Mouse (Mus musculus) kidney, embryonic 14.5 days (tissue): Measurements from ENCODE around the gene Hnrnpa3. TPM values are rescaled to one million over a fixed set of nuclear protein-coding genes. Genes with fewer than 3 reads are reported as not detected.
"Not testable (repeated sequence)": the region's sequence is repeated elsewhere in the genome, so short reads cannot be mapped to it uniquely, and the experiment has no call there.

Experiments used
- ATAC-seq: fragments of 200-750 bp; cut with Nextera tagmentation; 2 replicates; pipeline ENCODE4 v1.8.0; 2017; ENCODE audit warnings: moderate number of reproducible peaks, mild to moderate bottlenecking, moderate TSS enrichment, moderate library complexity; ENCODE audit not compliant: low FRiP score, low TSS enrichment
- H3K27ac ChIP-seq: fragments of 300-500 bp; sonication (generic); 2 replicates; pipeline ENCODE4 v1.5.1; 2014; ENCODE audit warnings: low read depth, mild to moderate bottlenecking, low read length, moderate library complexity, mixed read lengths
- H3K27me3 ChIP-seq: fragments of 300-500 bp; sonication (generic); 2 replicates; pipeline ENCODE4 v1.6.1; 2014; ENCODE audit warnings: mild to moderate bottlenecking, low read length; ENCODE audit not compliant: control insufficient read depth, insufficient read depth
- H3K36me3 ChIP-seq: fragments of 300-500 bp; sonication (generic); 2 replicates; pipeline ENCODE4 v1.6.1; 2014; ENCODE audit warnings: low read length, mixed read lengths; ENCODE audit not compliant: control insufficient read depth, insufficient read depth
- H3K4me1 ChIP-seq: fragments of 300-500 bp; sonication (generic); 2 replicates; pipeline ENCODE4 v1.6.1; 2014; ENCODE audit warnings: low read length, mixed read lengths; ENCODE audit not compliant: control insufficient read depth, insufficient read depth
- H3K4me2 ChIP-seq: fragments of 300-500 bp; sonication (generic); replicated peaks from 2 replicates; pipeline ENCODE4 v1.6.1; 2014; ENCODE audit warnings: low read depth, mild to moderate bottlenecking, low read length
- H3K4me3 ChIP-seq: fragments of 300-500 bp; sonication (generic); 2 replicates; pipeline ENCODE4 v1.5.1; 2014; ENCODE audit warnings: mild to moderate bottlenecking, low read length
- H3K9ac ChIP-seq: fragments of 300-500 bp; sonication (generic); 2 replicates; pipeline ENCODE4 v1.6.1; 2014; ENCODE audit warnings: low read depth, mild to moderate bottlenecking, low read length, moderate library complexity
- H3K9me3 ChIP-seq: fragments of 300-500 bp; sonication (generic); 2 replicates; pipeline ENCODE4 v1.6.1; 2016; ENCODE audit warnings: low read length; ENCODE audit not compliant: control insufficient read depth
- WGBS: fragments of 180-500 bp; shearing (Covaris S2); extraction: QIAGEN DNeasy Blood & Tissue Kit; methylation state at CpG from one replicate; pipeline ENCODE4 v1.1.7; 2014; 5-methylcytosine and 5-hydroxymethylcytosine counted together
- polyA plus RNA-seq: library from polyadenylated mRNA; unstranded; fragments of >200 nt; fragmentation: Nextera tagmentation; extraction: Ambion mirVana; gene quantifications from 2 replicates; pipeline ENCODE4 v1.2.1, GENCODE M21; 2014

Hnrnpa3 gene
- polyA plus RNA-seq, 1 experiment from 2014 or later = 300 TPM

- Histone ChIP-seq H3K4me1 (peaks cover 21% of the 10 kb centered on the region), H3K4me3 (no peak overlapping the region), H3K27me3 (no peaks in the 10 kb centered on the region), H3K9ac (no peak overlapping the region), H3K36me3 (no peaks in the 10 kb centered on the region), H3K9me3 (no peaks in the 10 kb centered on the region), H3K4me2 (no peak overlapping the region), H3K27ac (no peak overlapping the region)
- WGBS = 92% methylated on average over 6 of the region's 6 CpGs
- ATAC-seq = no peak
Measured at GRCm38 (mm10) chr2:75692369-75692768, 33.3 kb downstream of the Hnrnpa3 start.

- H3K4me2 ChIP-seq, H3K27me3 ChIP-seq, H3K27ac ChIP-seq, H3K4me3 ChIP-seq, H3K9ac ChIP-seq, ATAC-seq, H3K36me3 ChIP-seq, H3K9me3 ChIP-seq: not testable (repeated sequence)
- 77% methylated on average over 3 of the region's 3 CpGs for WGBS
- H3K4me1 ChIP-seq = peaks cover 31% of the 10 kb centered on the region
Measured at GRCm38 (mm10) chr2:75694926-75695325, 35.9 kb downstream of the Hnrnpa3 start.

- H3K36me3 ChIP-seq = no peaks in the 10 kb centered on the region; the same call in 1 of the 2 replicates
- no peak overlapping the region for H3K27ac ChIP-seq
- ATAC-seq = no peak
- 33% methylated on average over 9 of the region's 9 CpGs for WGBS
- H3K9me3 ChIP-seq = no peaks in the 10 kb centered on the region
- no peak overlapping the region for H3K4me2 ChIP-seq
- H3K4me3 ChIP-seq = no peak overlapping the region
- no peak overlapping the region for H3K9ac ChIP-seq
- no peaks in the 10 kb centered on the region for H3K27me3 ChIP-seq
- H3K4me1 ChIP-seq = peaks cover 34% of the 10 kb centered on the region
Measured at GRCm38 (mm10) chr2:75695676-75696350, 36.8 kb downstream of the Hnrnpa3 start.

- no peak for ATAC-seq
- Histone ChIP-seq H3K4me1 (peaks cover 40% of the 10 kb centered on the region), H3K27me3 (no peaks in the 10 kb centered on the region), H3K9me3 (no peaks in the 10 kb centered on the region), H3K36me3 (no peaks in the 10 kb centered on the region; the same call in 1 of the 2 replicates), H3K9ac (no peak overlapping the region; the same call in 1 of the 2 replicates), H3K4me3 (no peak overlapping the region), H3K27ac (no peak overlapping the region), H3K4me2 (no peak overlapping the region)
- WGBS = 47% methylated on average over 5 of the region's 5 CpGs
Measured at GRCm38 (mm10) chr2:75696371-75696770, 37.3 kb downstream of the Hnrnpa3 start.

GRCm38 (mm10) chr2:75697222-75697621 is 38.2 kb downstream of the Hnrnpa3 start:
- Histone ChIP-seq H3K4me1 (peaks cover 48% of the 10 kb centered on the region), H3K9me3 (no peaks in the 10 kb centered on the region), H3K4me3 (no peak overlapping the region), H3K27ac (no peak overlapping the region), H3K4me2 (no peak overlapping the region), H3K9ac (no peak overlapping the region), H3K36me3 (no peaks in the 10 kb centered on the region; the same call in 1 of the 2 replicates), H3K27me3 (no peaks in the 10 kb centered on the region)
- 82% methylated on average over 3 of the region's 3 CpGs for WGBS
- ATAC-seq = no peak

GRCm38 (mm10) chr2:75698007-75698406 is 38.9 kb downstream of the Hnrnpa3 start:
- H3K27ac ChIP-seq = no peak overlapping the region
- H3K9me3 ChIP-seq = no peaks in the 10 kb centered on the region
- H3K4me3 ChIP-seq = no peak overlapping the region
- H3K9ac ChIP-seq = no peak overlapping the region
- H3K4me1 ChIP-seq = peaks cover 47% of the 10 kb centered on the region
- H3K27me3 ChIP-seq = no peaks in the 10 kb centered on the region
- ATAC-seq = no peak
- no peak overlapping the region for H3K4me2 ChIP-seq
- no peaks in the 10 kb centered on the region; the same call in 1 of the 2 replicates for H3K36me3 ChIP-seq
- WGBS = 41% methylated on average over 4 of the region's 4 CpGs

GRCm38 (mm10) chr2:75698874-75699273 is 39.8 kb downstream of the Hnrnpa3 start:
- Histone ChIP-seq H3K27me3 (no peaks in the 10 kb centered on the region), H3K9me3 (no peaks in the 10 kb centered on the region), H3K4me2 (no peak overlapping the region), H3K4me3 (no peak overlapping the region), H3K27ac (no peak overlapping the region), H3K36me3 (no peaks in the 10 kb centered on the region; the same call in 1 of the 2 replicates), H3K4me1 (peaks cover 43% of the 10 kb centered on the region), H3K9ac (no peak overlapping the region)
- 89% methylated on average over 3 of the region's 3 CpGs for WGBS
- no peak for ATAC-seq

GRCm38 (mm10) chr2:75700543-75700942 is 41.5 kb downstream of the Hnrnpa3 start:
- Histone ChIP-seq H3K27me3 (no peaks in the 10 kb centered on the region), H3K36me3 (no peaks in the 10 kb centered on the region; the same call in 1 of the 2 replicates), H3K4me3 (no peak overlapping the region), H3K9me3 (no peaks in the 10 kb centered on the region), H3K9ac (no peak overlapping the region), H3K4me2 (no peak overlapping the region), H3K27ac (no peak overlapping the region), H3K4me1 (peaks cover 43% of the 10 kb centered on the region)
- WGBS = 82% methylated on average over 3 of the region's 3 CpGs
- ATAC-seq = no peak

DNA sequence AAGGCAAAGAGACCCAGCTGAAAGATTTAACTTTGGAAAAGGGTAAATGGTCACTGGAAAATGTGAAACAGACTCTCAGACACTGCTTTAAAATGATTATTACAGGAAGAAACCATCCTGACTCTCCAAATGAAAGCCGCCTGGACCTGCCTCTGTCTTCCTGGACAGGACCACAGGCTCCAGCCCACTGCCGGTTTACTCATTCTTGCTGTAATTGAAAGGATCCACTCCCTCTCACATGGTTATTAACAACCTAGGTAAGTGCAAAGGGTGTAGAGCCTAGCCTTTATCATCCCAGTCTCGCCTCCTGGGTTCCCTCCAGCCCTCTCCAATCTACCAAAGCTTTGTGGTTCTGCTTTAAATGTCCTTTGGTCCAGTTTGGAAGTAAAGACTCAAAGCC is 42.1 kb downstream of the Hnrnpa3 start:
- H3K4me2 ChIP-seq = peak overlapping the region; percentile 70
- H3K27me3 ChIP-seq = no peaks in the 10 kb centered on the region
- WGBS = 66% methylated on average over 3 of the region's 3 CpGs
- H3K9me3 ChIP-seq = no peaks in the 10 kb centered on the region
- ATAC-seq = no peak
- H3K36me3 ChIP-seq = no peaks in the 10 kb centered on the region; the same call in 1 of the 2 replicates
- no peak overlapping the region for H3K27ac ChIP-seq
- H3K4me1 ChIP-seq = peaks cover 42% of the 10 kb centered on the region
- peak overlapping the region; percentile 13; the same call in 1 of the 2 replicates for H3K9ac ChIP-seq
- H3K4me3 ChIP-seq = no peak overlapping the region
